25 mouse cellular contexts compared by ENCODE assay signal in the genomic region with DNA sequence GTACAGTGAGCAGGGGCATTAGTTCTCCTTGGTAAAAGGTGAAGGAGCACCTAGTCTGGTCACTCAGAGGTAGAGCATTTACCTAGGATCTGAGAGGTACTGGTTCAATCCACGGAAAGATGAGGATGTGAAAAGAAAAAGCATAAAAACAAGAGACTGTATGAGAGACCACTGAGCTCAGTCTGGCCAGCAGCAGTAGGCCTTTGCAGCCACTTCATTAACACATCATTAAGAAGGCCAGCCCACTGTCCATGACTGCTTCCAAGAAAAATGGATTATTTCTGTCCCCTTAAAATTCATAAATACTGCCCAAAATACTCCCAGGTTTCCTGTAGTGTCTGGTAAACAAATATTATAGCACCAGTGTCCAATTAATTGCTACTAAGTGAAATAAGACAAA.
"Had no signal": no experiment of that assay in that cellular context is flagged by ENCODE, and none has a peak within 500 bp of the region (broad histone marks: within the 10 kb centered on the region; RNA-seq: fewer than 3 reads in every experiment).

No protein-coding gene starts in this region.

- H3K27me3 ChIP-seq: heart, embryonic 12.5 days; hindbrain, embryonic 12.5 days; intestine, embryonic 15.5 days; limb, embryonic 12.5 days had no signal

- H3K4me1 ChIP-seq: heart, embryonic 10.5 days; heart, embryonic 12.5 days; hindbrain, embryonic 10.5 days; hindbrain, embryonic 12.5 days; intestine, embryonic 15.5 days; limb, embryonic 10.5 days; limb, embryonic 12.5 days had no signal

- H3K4me3 ChIP-seq: gastrocnemius, adult 2 months; heart, embryonic 10.5 days; heart, embryonic 12.5 days; hindbrain, embryonic 10.5 days; hindbrain, embryonic 12.5 days; intestine, embryonic 15.5 days; layer of hippocampus, adult 2 months; limb, embryonic 10.5 days; limb, embryonic 12.5 days had no signal

- H3K27ac ChIP-seq: gastrocnemius, adult 2 months; heart, embryonic 10.5 days; hindbrain, embryonic 10.5 days; hindbrain, embryonic 12.5 days; hindbrain, embryonic 14.5 days; intestine, embryonic 15.5 days; layer of hippocampus, adult 2 months; limb, embryonic 10.5 days; limb, embryonic 12.5 days had no signal

- H3K4me2 ChIP-seq: heart, embryonic 12.5 days; hindbrain, embryonic 12.5 days; hindbrain, embryonic 14.5 days; intestine, embryonic 15.5 days; limb, embryonic 12.5 days had no signal

- H3K36me3 ChIP-seq: heart, embryonic 10.5 days; heart, embryonic 12.5 days; hindbrain, embryonic 10.5 days; hindbrain, embryonic 12.5 days; intestine, embryonic 15.5 days; limb, embryonic 10.5 days; limb, embryonic 12.5 days had no signal

- DNase-seq: gastrocnemius, adult 2 months; gastrocnemius, postnatal 10 days; gastrocnemius, postnatal 25 days; heart, adult 18-20 months; heart, postnatal 10 days; heart, postnatal 4 days; kidney, adult 18-20 months; kidney, adult 8-10 months; kidney, postnatal 10 days; kidney, postnatal 25 days; kidney, postnatal 4 days; layer of hippocampus, postnatal 36 days had no signal

- ATAC-seq: forebrain, embryonic 16.5 days; hindbrain, embryonic 16.5 days; inflammation-experienced regulatory T-cells, adult 6 months; intestine, embryonic 15.5 days; intestine, postnatal 0 days had no signal

- H3K9me3 ChIP-seq: heart, embryonic 10.5 days; hindbrain, embryonic 10.5 days; hindbrain, embryonic 12.5 days; intestine, embryonic 15.5 days; limb, embryonic 10.5 days; limb, embryonic 12.5 days had no signal

- H3K9ac ChIP-seq: heart, embryonic 12.5 days; hindbrain, embryonic 12.5 days; hindbrain, embryonic 14.5 days; intestine, embryonic 15.5 days; limb, embryonic 12.5 days had no signal
